Mouse (Mus musculus): ENCODE results near the gene Nup62. TPM values are rescaled to one million over a fixed set of nuclear protein-coding genes. Genes with fewer than 3 reads are reported as not detected.

The Nup62 gene
- polyA plus RNA-seq, 1 experiment, result 6.9 TPM

- no peak for TF ChIP-seq GATA1 (IDR thresholded peaks at IDR 0.05; ENCODE audit: low read length)
- no peak for TF ChIP-seq TAL1 (IDR thresholded peaks at IDR 0.05; ENCODE audit: low read length)
- Histone ChIP-seq H3K27me3 (ENCODE audit: control insufficient read depth) (peaks cover 20% of the 10 kb centered on the region), H3K9me3 (ENCODE audit: control insufficient read depth, low read length) (no peaks in the 10 kb centered on the region), H3K4me1 (ENCODE audit: control insufficient read depth) (peaks cover 30% of the 10 kb centered on the region), H3K36me3 (ENCODE audit: control insufficient read depth) (peaks cover 71% of the 10 kb centered on the region), H3K4me3 (replicated peaks) (no peak overlapping the region)
Measured at GRCm38 (mm10) chr7:44840426-44840825, 24.5 kb downstream of the Nup62 start.

DNA sequence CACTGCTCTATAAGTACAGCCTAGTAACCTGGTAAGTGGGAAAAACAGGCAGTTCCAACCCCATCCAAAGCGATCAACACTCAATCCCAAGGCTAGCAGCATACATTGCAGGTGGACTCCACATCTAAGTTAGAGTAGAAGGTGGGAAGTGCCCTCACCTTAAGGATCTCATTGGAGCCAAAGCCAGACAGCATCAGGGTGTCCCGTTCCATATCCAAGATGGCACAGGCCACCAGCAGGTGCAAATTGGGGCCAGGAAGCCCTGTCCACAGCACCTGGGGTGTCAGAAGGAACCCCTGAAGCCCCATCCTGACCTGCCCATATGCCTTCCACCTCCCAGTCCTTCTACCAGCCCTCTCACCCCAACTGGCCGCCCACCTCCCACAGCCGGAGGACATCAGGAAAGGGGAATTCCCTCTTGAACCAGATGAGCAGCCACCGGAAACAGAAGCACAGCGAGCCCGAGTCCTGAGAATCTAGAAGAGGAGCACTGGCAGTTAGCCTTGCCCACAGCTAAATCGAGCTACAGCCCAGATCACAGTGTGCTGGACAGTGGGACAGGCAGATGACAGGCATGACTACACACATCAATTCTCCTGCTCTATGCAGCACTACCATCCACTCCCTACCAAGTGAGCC lies 26.1 kb downstream of the Nup62 start:
- TF ChIP-seq TAL1 (IDR thresholded peaks at IDR 0.05; ENCODE audit: low read length) (no peak), GATA1 (IDR thresholded peaks at IDR 0.05; ENCODE audit: low read length) (no peak)
- H3K36me3 ChIP-seq (ENCODE audit: control insufficient read depth), result peaks cover 80% of the 10 kb centered on the region
- peaks cover 31% of the 10 kb centered on the region for H3K4me1 ChIP-seq (ENCODE audit: control insufficient read depth)

GRCm38 (mm10) chr7:44845006-44845405 lies 29.1 kb downstream of the Nup62 start:
- Histone ChIP-seq H3K9me3 (ENCODE audit: control insufficient read depth, low read length) (no peaks in the 10 kb centered on the region), H3K27me3 (ENCODE audit: control insufficient read depth) (peaks cover 7% of the 10 kb centered on the region), H3K4me1 (ENCODE audit: control insufficient read depth) (peaks cover 43% of the 10 kb centered on the region), H3K36me3 (ENCODE audit: control insufficient read depth) (peaks cover 75% of the 10 kb centered on the region), H3K4me3 (replicated peaks) (no peak overlapping the region)
- no peak for TF ChIP-seq GATA1 (IDR thresholded peaks at IDR 0.05; ENCODE audit: low read length)
- TF ChIP-seq TAL1 (IDR thresholded peaks at IDR 0.05; ENCODE audit: low read length), result no peak

More for the DNA sequence above, 26.1 kb downstream of the Nup62 start:
- no peaks in the 10 kb centered on the region for H3K9me3 ChIP-seq (ENCODE audit: control insufficient read depth, low read length)
- no peak overlapping the region for H3K4me3 ChIP-seq (replicated peaks)
- H3K27me3 ChIP-seq (ENCODE audit: control insufficient read depth), result peaks cover 20% of the 10 kb centered on the region

GRCm38 (mm10) chr7:44846804-44847203 lies 30.9 kb downstream of the Nup62 start:
- H3K36me3 ChIP-seq (ENCODE audit: control insufficient read depth), result peaks cover 66% of the 10 kb centered on the region
- no peaks in the 10 kb centered on the region for H3K27me3 ChIP-seq (ENCODE audit: control insufficient read depth)
- no peak for TF ChIP-seq GATA1 (IDR thresholded peaks at IDR 0.05; ENCODE audit: low read length)
- no peak for TF ChIP-seq TAL1 (IDR thresholded peaks at IDR 0.05; ENCODE audit: low read length)
- H3K4me1 ChIP-seq (ENCODE audit: control insufficient read depth), result peaks cover 57% of the 10 kb centered on the region
- no peaks in the 10 kb centered on the region for H3K9me3 ChIP-seq (ENCODE audit: control insufficient read depth, low read length)
- H3K4me3 ChIP-seq (replicated peaks), result no peak overlapping the region

GRCm38 (mm10) chr7:44847772-44848171 lies 31.9 kb downstream of the Nup62 start:
- H3K36me3 ChIP-seq (ENCODE audit: control insufficient read depth), result peaks cover 66% of the 10 kb centered on the region
- peak overlapping the region; percentile 76 for H3K4me3 ChIP-seq (replicated peaks)
- no peaks in the 10 kb centered on the region for H3K27me3 ChIP-seq (ENCODE audit: control insufficient read depth)
- TF ChIP-seq GATA1 (IDR thresholded peaks at IDR 0.05; ENCODE audit: low read length), result no peak
- TF ChIP-seq TAL1 (IDR thresholded peaks at IDR 0.05; ENCODE audit: low read length), result no peak
- peaks cover 66% of the 10 kb centered on the region for H3K4me1 ChIP-seq (ENCODE audit: control insufficient read depth)
- no peaks in the 10 kb centered on the region for H3K9me3 ChIP-seq (ENCODE audit: control insufficient read depth, low read length)

GRCm38 (mm10) chr7:44848561-44849415 lies 32.9 kb downstream of the Nup62 start, which contains the start of the genes Akt1s1 and Tbc1d17:
TSS of gene Akt1s1 (plus strand) at chr7:44848991.
TSS of gene Tbc1d17 (minus strand) at chr7:44849079.
- no peaks in the 10 kb centered on the region for H3K27me3 ChIP-seq (ENCODE audit: control insufficient read depth)
- TF ChIP-seq GATA1 (IDR thresholded peaks at IDR 0.05; ENCODE audit: low read length) (peak; percentile 18; the same call in 1 of the 2 replicates), TAL1 (IDR thresholded peaks at IDR 0.05; ENCODE audit: low read length) (no peak)
- H3K4me3 ChIP-seq (replicated peaks), result peak within 1 kb of the TSS; percentile 76
- H3K4me1 ChIP-seq (ENCODE audit: control insufficient read depth), result peaks cover 66% of the 10 kb centered on the region
- peaks cover 66% of the 10 kb centered on the region for H3K36me3 ChIP-seq (ENCODE audit: control insufficient read depth)
- no peaks in the 10 kb centered on the region for H3K9me3 ChIP-seq (ENCODE audit: control insufficient read depth, low read length)

DNA sequence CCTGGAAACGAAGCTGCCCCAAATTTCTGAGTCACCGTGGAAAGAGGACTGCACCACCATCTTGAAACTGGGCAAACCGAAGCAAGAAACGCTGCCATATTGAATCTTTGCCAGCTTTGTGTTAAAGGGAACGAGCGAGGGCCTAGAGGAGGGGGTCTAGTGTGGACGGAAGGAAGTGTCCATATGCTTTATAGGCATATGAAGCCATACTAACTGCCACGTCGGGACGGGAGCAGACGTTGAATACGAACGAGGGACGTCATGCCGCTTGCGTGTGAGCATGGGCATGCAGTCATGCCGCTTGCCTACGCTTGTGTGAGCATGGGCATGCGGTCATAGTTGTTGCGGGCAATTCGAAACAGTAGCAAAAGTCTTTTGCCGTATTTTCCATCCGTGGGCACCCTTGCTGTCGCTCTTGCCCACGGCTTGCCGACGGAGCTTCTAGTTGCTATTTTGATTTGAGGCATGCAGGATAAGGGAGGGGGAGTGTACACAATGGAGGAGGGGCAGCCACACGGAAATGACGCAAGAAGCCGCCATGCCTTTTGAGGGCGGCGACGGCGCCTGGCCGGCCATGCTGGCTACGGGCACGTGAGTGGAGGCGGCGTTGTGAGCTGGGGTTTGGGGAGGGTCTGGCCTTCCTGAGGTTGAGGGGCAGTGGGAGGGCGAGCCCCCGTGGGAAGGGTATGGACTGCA lies 33.7 kb downstream of the Nup62 start:
- peaks cover 59% of the 10 kb centered on the region for H3K36me3 ChIP-seq (ENCODE audit: control insufficient read depth)
- no peaks in the 10 kb centered on the region for H3K9me3 ChIP-seq (ENCODE audit: control insufficient read depth, low read length)
- peak overlapping the region; percentile 76 for H3K4me3 ChIP-seq (replicated peaks)
- H3K4me1 ChIP-seq (ENCODE audit: control insufficient read depth), result peaks cover 71% of the 10 kb centered on the region
- TF ChIP-seq TAL1 (IDR thresholded peaks at IDR 0.05; ENCODE audit: low read length), result no peak
- no peak for TF ChIP-seq GATA1 (IDR thresholded peaks at IDR 0.05; ENCODE audit: low read length)
- H3K27me3 ChIP-seq (ENCODE audit: control insufficient read depth), result no peaks in the 10 kb centered on the region

GRCm38 (mm10) chr7:44850146-44850545 lies 34.3 kb downstream of the Nup62 start:
- peaks cover 76% of the 10 kb centered on the region for H3K4me1 ChIP-seq (ENCODE audit: control insufficient read depth)
- H3K36me3 ChIP-seq (ENCODE audit: control insufficient read depth), result peaks cover 53% of the 10 kb centered on the region

More at GRCm38 (mm10) chr7:44850146-44850545, 34.3 kb downstream of the Nup62 start:
- TF ChIP-seq TAL1 (IDR thresholded peaks at IDR 0.05; ENCODE audit: low read length) (no peak), GATA1 (IDR thresholded peaks at IDR 0.05; ENCODE audit: low read length) (no peak)
- Histone ChIP-seq H3K9me3 (ENCODE audit: control insufficient read depth, low read length) (no peaks in the 10 kb centered on the region), H3K27me3 (ENCODE audit: control insufficient read depth) (no peaks in the 10 kb centered on the region), H3K4me3 (replicated peaks) (peak overlapping the region; percentile 76)
